Mouse (Mus musculus) right cerebral cortex, postnatal 4 days (tissue): ENCODE measurements around the gene Cd200r4.
"Not testable (repeated sequence)": the region's sequence is repeated elsewhere in the genome, so short reads cannot be mapped to it uniquely, and the experiment has no call there.

Experiments used
- DNase-seq: peaks from one replicate; pipeline ENCODE4 v3.0.0-alpha.2; 2022

Cd200r4 gene

GRCm38 (mm10) chr16:44811544-44811943 lies at the start of gene Cd200r4:
Cd200r4 (plus strand) TSS chr16:44811733.
- DNase-seq = no peak

- no peak for DNase-seq
Observed at GRCm38 (mm10) chr16:44761811-44762210, 49.7 kb upstream of the Cd200r4 start.

GRCm38 (mm10) chr16:44765555-44766319 lies 45.8 kb upstream of the Cd200r4 start, which contains the start of gene Cd200r1:
Cd200r1 (plus strand) TSS chr16:44765736.
- DNase-seq = no peak

- DNase-seq = no peak
Observed at GRCm38 (mm10) chr16:44766320-44766892, 45.1 kb upstream of the Cd200r4 start.

- DNase-seq = no peak
Observed at GRCm38 (mm10) chr16:44767506-44767905, 44.0 kb upstream of the Cd200r4 start.

GRCm38 (mm10) chr16:44767967-44768366 lies 43.6 kb upstream of the Cd200r4 start:
- DNase-seq = no peak

GRCm38 (mm10) chr16:44772577-44772976 lies 39.0 kb upstream of the Cd200r4 start:
- no peak for DNase-seq

GRCm38 (mm10) chr16:44773673-44774072 lies 37.9 kb upstream of the Cd200r4 start:
- DNase-seq = no peak

GRCm38 (mm10) chr16:44774201-44774600 lies 37.3 kb upstream of the Cd200r4 start:
- no peak for DNase-seq

GRCm38 (mm10) chr16:44778538-44779147 lies 32.9 kb upstream of the Cd200r4 start:
- no peak for DNase-seq

GRCm38 (mm10) chr16:44779494-44779893 lies 32.0 kb upstream of the Cd200r4 start:
- DNase-seq = no peak

- DNase-seq = no peak
Observed at GRCm38 (mm10) chr16:44780751-44781150, 30.8 kb upstream of the Cd200r4 start.

- DNase-seq = no peak
Observed at GRCm38 (mm10) chr16:44786934-44787333, 24.6 kb upstream of the Cd200r4 start.

- no peak for DNase-seq
Observed at GRCm38 (mm10) chr16:44794416-44794815, 17.1 kb upstream of the Cd200r4 start.

- no peak for DNase-seq
Observed at GRCm38 (mm10) chr16:44805976-44806375, 5.6 kb upstream of the Cd200r4 start.

- DNase-seq = not testable (repeated sequence)
Observed at GRCm38 (mm10) chr16:44810223-44810622, 1.3 kb upstream of the Cd200r4 start.

GRCm38 (mm10) chr16:44812468-44813065 lies 1.0 kb downstream of the Cd200r4 start:
- no peak for DNase-seq

- no peak for DNase-seq
Observed at GRCm38 (mm10) chr16:44818010-44818409, 6.5 kb downstream of the Cd200r4 start.

- no peak for DNase-seq
Observed at GRCm38 (mm10) chr16:44820545-44820944, 9.0 kb downstream of the Cd200r4 start.

GRCm38 (mm10) chr16:44832286-44832685 lies 20.8 kb downstream of the Cd200r4 start:
- no peak for DNase-seq

- DNase-seq = not testable (repeated sequence)
Observed at GRCm38 (mm10) chr16:44833189-44833588, 21.7 kb downstream of the Cd200r4 start.

- no peak for DNase-seq
Observed at GRCm38 (mm10) chr16:44866797-44867196, 55.3 kb downstream of the Cd200r4 start, which contains the start of gene Cd200r2. Cd200r2 (plus strand) TSS chr16:44867097.

GRCm38 (mm10) chr16:44875178-44875577 lies 63.6 kb downstream of the Cd200r4 start:
- no peak for DNase-seq
